Mouse (Mus musculus) spleen, adult 10 weeks (tissue): ENCODE results near the gene Pyroxd2. TPM values are rescaled to one million over a fixed set of nuclear protein-coding genes. Genes with fewer than 3 reads are reported as not detected.

Experiments
- polyA plus RNA-seq: library from polyadenylated mRNA; stranded (reverse); fragments of 350-450 nt; fragmentation: Illumina TruSeq; extraction: RNeasy Lipid Tissue Mini Kit (QIAGEN cat#74804); gene quantifications from one replicate; pipeline ENCODE4 v1.2.3, GENCODE M21; 2015; ENCODE audit warnings: low replicate concordance; ENCODE audit not compliant: insufficient read depth

The Pyroxd2 gene
- 4.1 TPM for polyA plus RNA-seq

GRCm38 (mm10) chr19:42752363-42752931, at the start of gene Pyroxd2:
Pyroxd2 (minus strand) TSS chr19:42752775.

GRCm38 (mm10) chr19:42779531-42780155, 27.1 kb upstream of the Pyroxd2 start, which contains the start of gene Hps1:
Hps1 (minus strand) TSS chr19:42779978.

Other genes starting within 250 kb of the Pyroxd2 start
- gene R3hcc1l, start 234.0 kb downstream of the Pyroxd2 start, polyA plus RNA-seq = 42.0 TPM
- gene Loxl4, start 140.0 kb downstream of the Pyroxd2 start, polyA plus RNA-seq = 0.44 TPM
- 9.6 TPM for gene Hps1, start 27.2 kb upstream of the Pyroxd2 start, polyA plus RNA-seq